Mouse (Mus musculus): Measurements from ENCODE around the gene Adgrl1. TPM values are rescaled to one million over a fixed set of nuclear protein-coding genes. Genes with fewer than 3 reads are reported as not detected.

Adgrl1 gene
- polyA plus RNA-seq, 1 experiment from 2014 or later = 19.7 TPM

DNA sequence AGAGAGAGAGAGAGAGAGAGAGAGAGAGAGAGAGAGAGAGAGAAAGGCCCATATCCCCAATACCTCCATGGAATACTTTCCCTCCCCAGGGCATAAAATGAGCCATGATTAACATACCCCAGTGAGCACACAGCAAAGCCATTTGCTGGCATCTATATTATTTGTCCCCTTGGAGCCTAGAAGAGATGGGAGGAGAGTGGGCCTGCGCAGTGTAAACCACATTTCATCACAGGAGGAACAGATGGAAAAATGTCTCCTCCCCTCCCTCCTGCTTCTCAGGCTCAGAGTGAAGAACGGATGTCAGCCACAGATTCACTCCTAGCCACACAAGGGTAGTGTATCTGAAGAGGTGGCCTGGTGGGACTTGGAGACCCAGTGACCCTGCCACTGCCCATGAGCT, 11.5 kb upstream of the Adgrl1 start:
- no peak overlapping the region for H3K4me3 ChIP-seq
- ATAC-seq (ENCODE audit: borderline replicate concordance, extremely low read depth, low FRiP score, low TSS enrichment) = no peak
- H3K27ac ChIP-seq = no peak overlapping the region
- no peaks in the 10 kb centered on the region for H3K36me3 ChIP-seq
- H3K9ac ChIP-seq = no peak overlapping the region
- H3K27me3 ChIP-seq = no peaks in the 10 kb centered on the region
- no peak overlapping the region for H3K4me2 ChIP-seq
- no peaks in the 10 kb centered on the region for H3K9me3 ChIP-seq
- 60% methylated on average over 2 of the region's 2 CpGs for WGBS
- no peaks in the 10 kb centered on the region for H3K4me1 ChIP-seq

DNA sequence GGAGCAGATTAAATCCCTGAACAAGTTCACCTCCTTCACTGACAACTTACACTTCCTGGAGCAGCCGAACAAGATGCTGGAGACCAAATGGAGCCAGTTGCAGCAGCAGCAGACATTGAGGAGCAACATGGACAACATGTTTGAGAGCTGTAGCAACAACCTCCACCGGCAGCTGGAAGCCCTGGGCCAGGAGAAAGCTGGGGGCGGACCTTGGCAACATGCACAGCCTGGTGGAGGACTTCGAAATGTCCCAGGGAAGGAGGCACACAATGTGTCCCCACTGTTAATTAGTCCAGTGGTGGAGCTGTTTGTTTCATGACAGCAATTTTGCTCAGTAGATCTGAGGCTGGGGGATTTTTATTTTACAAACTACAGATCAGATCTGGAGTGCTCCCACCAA, 7.8 kb upstream of the Adgrl1 start:
- no peak for ATAC-seq (ENCODE audit: borderline replicate concordance, extremely low read depth, low FRiP score, low TSS enrichment)
- no peaks in the 10 kb centered on the region for H3K36me3 ChIP-seq

DNA sequence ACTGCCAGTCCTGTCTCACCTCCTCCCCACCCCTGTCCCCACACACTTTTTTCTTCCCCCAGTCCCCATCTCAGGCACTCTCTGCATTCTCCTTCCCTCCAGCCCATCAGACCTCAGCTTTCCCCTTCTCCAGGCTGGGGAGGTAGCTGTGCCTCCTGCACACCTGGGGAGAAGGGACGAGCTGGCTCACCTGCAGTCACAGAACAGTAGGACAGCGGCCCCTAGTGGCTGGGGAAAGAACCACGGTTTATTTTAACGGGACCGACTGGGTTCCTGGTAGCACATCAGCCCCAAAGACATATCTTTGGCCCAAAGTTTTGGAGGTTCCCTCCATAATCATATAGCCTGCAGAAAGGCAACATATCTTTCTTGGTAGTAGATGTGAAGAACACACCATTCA, 6.0 kb upstream of the Adgrl1 start:
- WGBS = 5% methylated on average over 5 of the region's 5 CpGs
- Histone ChIP-seq H3K9me3 (no peaks in the 10 kb centered on the region), H3K27ac (no peak overlapping the region), H3K9ac (no peak overlapping the region), H3K4me1 (peaks cover 22% of the 10 kb centered on the region), H3K4me3 (no peak overlapping the region), H3K4me2 (no peak overlapping the region), H3K27me3 (peaks cover 16% of the 10 kb centered on the region), H3K36me3 (no peaks in the 10 kb centered on the region)
- ATAC-seq (ENCODE audit: borderline replicate concordance, extremely low read depth, low FRiP score, low TSS enrichment) = no peak

More for the DNA sequence above, 7.8 kb upstream of the Adgrl1 start:
- no peak overlapping the region for H3K4me2 ChIP-seq
- H3K4me1 ChIP-seq = peaks cover 4% of the 10 kb centered on the region
- 52% methylated on average over 4 of the region's 4 CpGs for WGBS
- H3K4me3 ChIP-seq = no peak overlapping the region
- H3K27ac ChIP-seq = no peak overlapping the region
- H3K9ac ChIP-seq = no peak overlapping the region
- H3K27me3 ChIP-seq = peaks cover 16% of the 10 kb centered on the region
- H3K9me3 ChIP-seq = no peaks in the 10 kb centered on the region

DNA sequence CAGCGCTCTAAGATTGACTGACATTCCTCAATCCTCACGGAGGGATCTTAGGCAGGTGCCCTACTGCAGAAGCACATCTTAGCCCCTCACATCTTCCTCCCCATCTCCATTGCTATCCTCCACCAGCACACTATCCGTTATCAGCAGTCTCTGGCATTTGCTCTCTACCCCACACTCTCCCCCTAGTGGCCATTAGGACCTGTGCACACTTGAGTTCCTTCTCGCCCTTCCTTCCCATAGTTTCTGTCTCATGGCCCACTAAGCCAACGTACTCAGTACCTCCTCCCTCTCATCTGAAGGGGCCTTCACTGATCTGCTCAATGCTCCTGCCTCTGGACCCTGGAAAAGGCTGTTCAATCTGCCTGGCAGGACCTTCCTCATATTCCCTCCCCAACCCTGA, 4.0 kb upstream of the Adgrl1 start:
- Histone ChIP-seq H3K4me3 (no peak overlapping the region), H3K4me2 (no peak overlapping the region), H3K36me3 (no peaks in the 10 kb centered on the region), H3K27me3 (peaks cover 16% of the 10 kb centered on the region), H3K27ac (no peak overlapping the region), H3K9ac (no peak overlapping the region), H3K4me1 (peaks cover 24% of the 10 kb centered on the region), H3K9me3 (no peaks in the 10 kb centered on the region)
- no peak for ATAC-seq (ENCODE audit: borderline replicate concordance, extremely low read depth, low FRiP score, low TSS enrichment)
- WGBS = 8% methylated on average over 5 of the region's 5 CpGs

DNA sequence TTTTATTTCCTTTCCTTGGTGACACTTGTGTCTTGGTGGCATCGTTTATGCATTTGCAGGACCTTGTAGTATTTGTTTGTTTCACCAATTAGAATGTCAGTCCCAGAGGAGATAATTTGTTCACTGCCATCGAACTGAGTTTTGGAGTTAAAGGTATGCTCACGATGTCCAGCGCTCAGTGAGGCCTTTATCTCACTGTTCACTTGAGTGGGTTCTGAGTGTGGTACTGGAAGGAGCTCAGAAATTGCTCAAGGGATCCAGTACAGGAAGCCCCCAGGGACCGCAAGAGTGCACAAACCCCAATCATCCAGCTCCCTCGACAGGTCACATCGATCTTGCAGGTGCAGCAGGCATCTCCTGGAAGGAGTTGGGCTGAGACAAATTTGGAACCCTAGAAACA, 3.4 kb upstream of the Adgrl1 start:
- 81% methylated on average over 7 of the region's 7 CpGs for WGBS
- Histone ChIP-seq H3K27me3 (peaks cover 16% of the 10 kb centered on the region), H3K9me3 (no peaks in the 10 kb centered on the region), H3K4me2 (no peak overlapping the region), H3K4me3 (no peak overlapping the region), H3K9ac (no peak overlapping the region), H3K36me3 (no peaks in the 10 kb centered on the region), H3K27ac (no peak overlapping the region), H3K4me1 (peaks cover 26% of the 10 kb centered on the region)
- ATAC-seq (ENCODE audit: borderline replicate concordance, extremely low read depth, low FRiP score, low TSS enrichment) = no peak

DNA sequence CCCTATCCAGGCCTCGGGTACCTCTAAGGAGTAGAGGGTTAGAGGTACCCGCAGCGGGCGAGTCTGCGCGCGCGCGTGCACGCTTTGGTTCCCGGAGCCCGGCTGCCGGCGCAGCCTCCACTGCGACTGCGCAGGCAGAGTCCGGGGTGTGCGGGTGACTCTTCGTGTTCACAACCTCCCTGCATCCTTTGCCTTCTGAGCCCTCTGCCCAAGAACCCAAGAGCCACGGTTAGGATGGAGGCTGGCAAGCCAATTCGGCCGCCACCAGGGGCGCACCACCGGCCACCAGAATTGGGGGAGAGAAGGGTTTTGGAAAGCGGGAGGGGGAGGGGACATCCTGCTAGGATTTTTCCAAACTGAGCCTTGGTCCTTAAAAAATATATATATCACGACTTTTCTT, 2.7 kb upstream of the Adgrl1 start:
- H3K36me3 ChIP-seq = no peaks in the 10 kb centered on the region
- no peak overlapping the region for H3K27ac ChIP-seq
- peaks cover 16% of the 10 kb centered on the region for H3K27me3 ChIP-seq
- H3K9ac ChIP-seq = no peak overlapping the region
- WGBS = 1% methylated on average over 26 of the region's 26 CpGs
- H3K4me2 ChIP-seq = peak overlapping the region; percentile 57
- H3K4me1 ChIP-seq = peaks cover 34% of the 10 kb centered on the region
- H3K9me3 ChIP-seq = no peaks in the 10 kb centered on the region
- peak overlapping the region; percentile 19 for H3K4me3 ChIP-seq
- no peak for ATAC-seq (ENCODE audit: borderline replicate concordance, extremely low read depth, low FRiP score, low TSS enrichment)

DNA sequence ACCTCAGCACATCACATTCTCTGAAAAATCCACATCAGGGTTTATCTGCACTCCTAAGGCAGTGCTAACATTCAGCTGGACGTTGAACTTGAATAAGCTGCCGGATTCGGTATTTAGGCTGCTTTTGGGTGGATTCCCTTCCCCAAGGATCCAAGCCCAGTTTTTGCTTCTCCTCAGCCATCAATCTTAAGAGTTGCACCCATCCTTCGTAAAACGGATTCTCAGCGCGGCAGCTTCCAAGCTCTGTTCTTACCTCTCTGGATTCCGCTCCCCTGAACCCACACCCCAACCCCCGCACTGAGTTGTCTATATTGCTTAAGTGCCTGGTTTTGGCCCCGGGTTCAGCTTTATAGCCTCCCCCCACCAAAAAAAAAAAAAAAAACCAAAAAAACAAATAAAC, 1.4 kb upstream of the Adgrl1 start:
- Histone ChIP-seq H3K36me3 (no peaks in the 10 kb centered on the region), H3K4me3 (peak overlapping the region; percentile 95), H3K9me3 (no peaks in the 10 kb centered on the region), H3K4me2 (peak overlapping the region; percentile 95), H3K27me3 (peaks cover 16% of the 10 kb centered on the region), H3K27ac (peak overlapping the region; percentile 99), H3K9ac (no peak overlapping the region), H3K4me1 (peaks cover 46% of the 10 kb centered on the region)
- no peak for ATAC-seq (ENCODE audit: borderline replicate concordance, extremely low read depth, low FRiP score, low TSS enrichment)
- 4% methylated on average over 10 of the region's 10 CpGs for WGBS

DNA sequence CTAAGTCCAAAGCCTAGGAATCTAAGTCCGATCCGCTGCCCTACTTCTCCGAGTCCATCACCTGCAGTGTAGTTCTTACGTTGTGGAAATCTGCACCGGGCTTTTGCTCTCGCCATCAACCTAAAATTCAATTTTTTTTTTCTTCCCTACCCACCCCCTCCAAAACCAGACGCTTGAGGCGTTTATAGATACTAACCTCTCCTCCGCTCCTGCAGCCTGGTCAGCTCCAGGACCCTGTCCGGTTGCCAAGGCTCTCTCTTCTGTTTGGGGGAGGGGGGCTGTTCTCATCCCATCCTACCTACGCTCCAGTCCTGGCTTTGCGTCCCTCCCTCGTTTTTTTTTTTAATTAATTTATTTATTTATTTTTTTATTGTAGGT, 931 bp upstream of the Adgrl1 start:
- no peaks in the 10 kb centered on the region for H3K36me3 ChIP-seq
- H3K27ac ChIP-seq = peak overlapping the region; percentile 99
- H3K4me2 ChIP-seq = peak overlapping the region; percentile 95
- under 1% methylated on average over 13 of the region's 13 CpGs for WGBS
- H3K9ac ChIP-seq = 0 out of 2 replicates have a peak overlapping the region, but pooled peaks have one; percentile 30
- no peaks in the 10 kb centered on the region for H3K9me3 ChIP-seq
- H3K4me1 ChIP-seq = peaks cover 52% of the 10 kb centered on the region
- ATAC-seq (ENCODE audit: borderline replicate concordance, extremely low read depth, low FRiP score, low TSS enrichment) = peak; percentile 56
- peaks cover 16% of the 10 kb centered on the region for H3K27me3 ChIP-seq
- H3K4me3 ChIP-seq = peak overlapping the region; percentile 95

DNA sequence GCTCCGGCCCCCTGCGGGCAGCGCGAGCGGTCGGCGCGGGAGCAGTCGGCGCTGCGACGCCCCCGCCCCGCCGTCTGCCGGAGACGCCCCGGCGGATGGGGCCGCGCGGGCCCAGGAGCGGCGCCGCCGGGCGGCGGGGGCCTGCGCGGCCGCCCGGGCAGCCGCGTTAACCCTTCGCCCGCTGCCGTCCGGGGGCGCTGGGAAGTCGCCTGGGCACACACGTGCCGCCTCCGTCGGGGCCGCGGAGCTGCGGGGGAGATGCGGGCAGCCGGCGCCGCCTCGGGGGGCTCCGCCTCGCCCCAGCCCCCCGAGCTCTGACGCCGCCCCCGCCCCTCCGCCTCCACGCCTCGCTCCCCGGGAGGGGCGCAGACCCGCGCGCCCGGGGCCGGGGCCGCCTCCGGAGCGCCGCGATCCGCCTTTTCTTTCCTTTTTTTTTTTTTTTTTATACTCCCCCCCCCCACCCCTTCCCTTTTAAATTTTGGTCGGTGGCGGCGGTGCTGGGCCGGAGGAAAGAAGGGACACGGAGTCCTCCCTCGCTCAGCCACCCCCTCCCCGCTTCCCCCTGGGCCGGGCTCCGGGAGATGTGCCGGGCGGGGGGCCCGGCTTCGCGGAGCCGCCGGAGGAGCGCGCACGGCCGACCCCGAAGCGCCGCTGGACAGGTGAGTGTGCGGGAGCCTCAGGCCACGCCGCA, 506 bp downstream of the Adgrl1 start:
- WGBS = under 1% methylated on average over 51 of the region's 100 CpGs
- peak; percentile 2; the same call in 1 of the 2 replicates for ATAC-seq (ENCODE audit: borderline replicate concordance, extremely low read depth, low FRiP score, low TSS enrichment)
- Histone ChIP-seq H3K4me2 (peak overlapping the region; percentile 95), H3K9ac (peak overlapping the region; percentile 90), H3K36me3 (no peaks in the 10 kb centered on the region), H3K4me1 (peaks cover 66% of the 10 kb centered on the region), H3K27me3 (0 out of 2 replicates have a peak, but pooled peaks cover 4% of the 10 kb centered on the region), H3K4me3 (peak overlapping the region; percentile 95), H3K27ac (peak overlapping the region; percentile 99), H3K9me3 (no peaks in the 10 kb centered on the region)

DNA sequence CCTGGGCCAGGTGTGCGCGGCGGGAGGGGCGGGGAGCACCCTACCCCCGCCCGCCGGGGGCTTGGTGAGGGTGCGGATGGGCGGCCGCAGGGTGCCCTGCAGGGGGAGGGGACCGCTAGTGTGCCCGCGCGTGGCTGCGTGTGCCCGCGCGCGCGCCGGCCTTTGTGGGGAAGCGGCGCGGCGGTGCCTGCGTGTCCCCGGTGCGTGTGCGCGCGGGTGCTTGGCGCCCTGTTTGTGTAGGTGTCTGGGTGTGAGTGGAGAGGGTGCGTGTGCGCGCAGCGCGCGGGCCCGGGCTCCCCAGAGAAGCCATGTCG, 1.0 kb downstream of the Adgrl1 start:
- Histone ChIP-seq H3K4me1 (peaks cover 66% of the 10 kb centered on the region), H3K27ac (peak overlapping the region; percentile 99), H3K27me3 (no peaks in the 10 kb centered on the region), H3K9ac (peak overlapping the region; percentile 90), H3K9me3 (no peaks in the 10 kb centered on the region), H3K4me3 (peak overlapping the region; percentile 95), H3K4me2 (peak overlapping the region; percentile 95), H3K36me3 (no peaks in the 10 kb centered on the region)
- ATAC-seq (ENCODE audit: borderline replicate concordance, extremely low read depth, low FRiP score, low TSS enrichment) = no peak
- WGBS = under 1% methylated on average over 26 of the region's 40 CpGs

DNA sequence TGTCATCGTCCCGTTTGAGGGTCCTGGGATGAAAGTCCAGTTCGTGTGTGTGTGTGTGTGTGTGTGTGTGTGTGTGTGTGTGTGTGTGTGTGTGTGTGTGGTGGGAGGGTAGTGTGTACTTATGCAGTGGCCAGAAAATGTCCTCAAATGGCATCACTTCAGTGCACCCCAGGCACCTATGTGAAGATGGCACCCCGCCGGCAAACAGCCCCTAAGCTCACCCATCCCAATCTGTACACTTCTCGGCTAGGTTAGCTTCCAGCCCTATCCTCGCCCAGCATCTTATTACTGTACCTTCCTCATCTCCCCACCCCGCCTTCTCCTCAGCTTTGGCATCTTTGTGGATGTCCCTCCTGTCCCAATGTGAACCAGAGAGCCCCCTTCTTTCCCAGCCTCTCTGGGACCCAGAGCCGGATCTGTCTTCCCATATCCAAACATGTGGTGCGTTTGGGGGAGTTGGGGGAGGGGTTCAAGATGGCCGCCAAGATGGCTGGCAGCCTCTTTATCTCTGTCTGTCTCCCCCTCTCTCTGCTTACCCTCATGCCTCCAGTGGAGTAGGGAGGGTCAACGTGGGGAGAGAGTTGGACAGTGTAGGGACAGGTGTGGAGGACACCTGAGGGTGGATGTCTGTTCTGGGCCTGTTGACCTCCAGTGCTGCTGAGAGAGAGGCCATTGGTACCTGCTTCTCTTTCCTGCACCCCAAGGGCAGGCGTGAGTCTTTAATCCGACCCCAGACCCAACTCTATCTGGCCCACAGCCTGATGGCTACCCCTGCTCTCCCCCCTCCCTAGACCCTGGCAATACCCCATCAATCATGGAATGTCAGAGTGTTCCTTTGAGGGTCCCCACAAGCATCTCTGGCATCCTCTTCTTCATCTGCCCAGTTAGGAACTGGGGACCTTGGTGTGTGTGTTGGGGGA, 1.9 kb downstream of the Adgrl1 start:
- Histone ChIP-seq H3K27me3 (no peaks in the 10 kb centered on the region), H3K4me3 (peak overlapping the region; percentile 95), H3K9me3 (no peaks in the 10 kb centered on the region), H3K9ac (peak overlapping the region; percentile 90; the same call in 1 of the 2 replicates), H3K4me2 (peak overlapping the region; percentile 95), H3K27ac (no peak overlapping the region), H3K4me1 (peaks cover 64% of the 10 kb centered on the region), H3K36me3 (no peaks in the 10 kb centered on the region)
- 3% methylated on average over 14 of the region's 14 CpGs for WGBS
- ATAC-seq (ENCODE audit: borderline replicate concordance, extremely low read depth, low FRiP score, low TSS enrichment) = no peak
